Mouse (Mus musculus) cerebellum, adult 11-12 months (tissue): Measurements from ENCODE around the gene Nipal3.

ENCODE experiments used
- DNase-seq: peaks from one replicate; pipeline ENCODE4 v3.0.0; 2022

Gene Nipal3

DNA sequence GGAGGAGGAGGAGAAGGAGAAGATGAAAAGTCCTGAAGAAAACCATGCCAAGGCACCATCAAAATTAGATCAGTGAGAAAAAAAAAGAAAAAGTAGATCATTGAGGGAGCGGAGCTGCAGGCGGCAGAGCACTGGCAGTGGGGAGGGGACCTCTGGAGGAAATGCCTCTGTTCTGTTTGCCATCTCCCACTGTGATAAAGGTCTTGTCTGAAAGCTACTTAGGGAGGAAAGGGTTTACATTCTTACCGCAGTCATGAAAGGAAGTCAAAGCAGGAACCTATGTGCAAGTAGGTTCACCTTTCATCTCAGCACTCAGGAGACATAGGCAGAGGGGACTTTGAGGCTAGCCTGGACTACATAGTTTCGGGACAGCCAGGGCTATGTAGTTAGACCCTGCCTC, 6.7 kb upstream of the Nipal3 start:
- no peak for DNase-seq

DNA sequence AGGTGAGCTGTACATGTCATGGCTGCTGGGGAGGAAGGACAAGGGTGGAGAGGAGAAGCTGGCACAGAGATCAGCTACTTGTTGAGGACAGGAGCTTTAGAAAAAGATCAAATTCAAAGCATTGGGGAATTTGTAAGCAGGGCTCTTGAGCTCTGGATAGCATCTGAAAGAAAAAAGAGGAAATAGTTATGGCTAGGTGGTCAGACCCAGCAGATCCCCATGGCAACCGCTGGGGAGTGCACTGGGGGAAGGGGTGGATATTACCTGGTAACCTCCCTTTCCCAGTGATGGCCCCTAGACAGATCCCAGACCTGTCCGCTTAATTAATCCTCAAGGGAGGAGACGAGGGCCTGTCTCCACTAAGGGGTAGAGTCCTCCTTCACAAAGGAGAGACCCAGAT, 5.0 kb upstream of the Nipal3 start:
- no peak for DNase-seq

DNA sequence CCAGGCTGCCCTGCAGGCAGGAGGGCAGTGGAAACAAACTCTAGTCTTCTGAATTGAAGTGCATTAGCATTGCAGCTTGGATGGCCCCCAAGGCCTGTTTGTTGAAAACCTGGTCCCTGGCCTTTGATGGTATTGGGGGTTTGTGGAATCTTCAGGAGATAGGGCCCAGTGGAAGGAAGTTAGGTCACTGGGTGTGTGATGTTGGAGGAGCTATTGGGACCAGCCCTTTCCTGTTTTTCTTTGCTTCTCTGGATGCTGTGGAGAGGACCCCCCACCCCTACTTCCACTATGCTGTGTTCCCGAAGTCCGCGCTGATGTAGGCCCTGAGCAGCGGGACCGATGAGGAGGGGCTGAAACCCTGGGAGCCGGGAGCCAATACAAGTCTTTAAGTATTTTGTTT, 3.3 kb upstream of the Nipal3 start:
- no peak for DNase-seq

DNA sequence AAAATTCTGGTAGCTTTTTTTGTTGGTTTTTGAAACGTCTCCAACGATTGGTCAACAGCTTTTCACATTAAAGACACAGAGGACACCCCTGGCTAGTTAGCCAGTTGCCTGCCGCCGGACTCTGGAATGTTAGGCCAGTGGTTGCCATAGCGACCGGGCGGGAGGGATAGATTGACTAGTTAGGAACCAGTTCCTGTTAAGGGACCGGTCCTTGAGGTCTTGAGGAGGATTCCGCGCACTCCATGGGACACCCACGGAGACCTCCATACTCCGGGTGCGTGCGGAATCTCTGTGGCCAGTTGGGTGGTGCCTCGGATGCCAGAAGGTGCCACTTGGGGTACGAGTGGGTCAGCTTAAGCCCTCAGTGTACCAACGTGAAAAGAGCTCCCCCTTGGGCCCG, 972 bp upstream of the Nipal3 start:
- DNase-seq: peak; percentile 53

DNA sequence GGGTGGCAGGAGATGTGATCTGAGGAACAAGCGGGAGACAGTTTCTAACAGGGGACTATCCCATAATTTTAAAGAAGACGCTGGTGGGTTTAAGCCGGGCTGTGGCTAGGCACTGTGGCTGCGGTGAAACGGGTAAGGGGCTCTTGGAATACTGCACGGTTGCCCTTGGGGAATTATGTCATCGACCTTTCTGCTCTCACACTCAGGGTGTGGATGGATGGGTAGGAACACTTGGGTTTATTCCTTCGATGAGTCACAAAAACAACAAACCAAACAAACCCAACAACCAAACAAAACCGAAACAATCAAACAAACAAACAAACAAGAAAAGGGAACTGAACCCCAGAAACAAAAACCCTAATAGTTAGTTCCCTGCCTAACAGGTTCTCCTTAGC, 556 bp upstream of the Nipal3 start:
- DNase-seq: no peak

DNA sequence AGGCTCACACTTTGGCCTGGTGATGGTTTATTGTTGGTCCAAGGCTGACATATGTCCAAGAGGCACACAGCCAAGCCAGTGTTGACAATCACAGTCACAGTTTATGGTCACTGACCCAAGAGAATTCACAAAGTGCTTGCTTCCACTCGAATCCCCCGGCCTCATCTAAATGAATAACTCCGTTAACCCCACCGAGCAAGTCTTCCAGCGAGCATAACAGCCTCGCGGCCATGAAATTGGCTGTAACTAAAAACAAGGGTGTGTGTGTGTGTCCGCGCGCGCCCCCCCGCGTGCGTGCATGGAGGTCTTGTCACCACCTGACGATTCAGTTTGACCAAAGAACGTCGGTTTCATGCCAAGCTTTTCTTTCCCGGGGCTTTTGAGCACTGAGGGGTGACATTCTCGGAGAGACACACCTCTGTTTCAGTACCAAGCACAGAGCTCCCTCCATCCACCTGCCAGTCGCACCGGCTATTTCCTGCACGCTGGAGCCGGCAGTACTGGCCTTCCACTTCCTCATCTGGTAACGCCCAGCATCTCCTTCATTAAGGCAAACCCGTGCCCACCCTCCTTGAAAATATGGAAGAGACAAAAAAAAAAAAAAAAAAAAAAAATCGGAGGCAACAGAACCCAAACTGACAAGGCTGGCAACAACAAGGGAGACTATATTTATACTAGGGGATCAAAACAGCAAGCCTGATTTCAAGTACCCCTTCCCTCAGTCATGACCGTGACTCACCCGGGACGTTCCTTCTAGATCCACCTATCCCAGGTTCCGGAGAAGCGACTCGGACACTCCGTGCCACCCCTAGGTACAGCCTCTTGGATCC, 932 bp downstream of the Nipal3 start:
- peak; percentile 74 for DNase-seq

DNA sequence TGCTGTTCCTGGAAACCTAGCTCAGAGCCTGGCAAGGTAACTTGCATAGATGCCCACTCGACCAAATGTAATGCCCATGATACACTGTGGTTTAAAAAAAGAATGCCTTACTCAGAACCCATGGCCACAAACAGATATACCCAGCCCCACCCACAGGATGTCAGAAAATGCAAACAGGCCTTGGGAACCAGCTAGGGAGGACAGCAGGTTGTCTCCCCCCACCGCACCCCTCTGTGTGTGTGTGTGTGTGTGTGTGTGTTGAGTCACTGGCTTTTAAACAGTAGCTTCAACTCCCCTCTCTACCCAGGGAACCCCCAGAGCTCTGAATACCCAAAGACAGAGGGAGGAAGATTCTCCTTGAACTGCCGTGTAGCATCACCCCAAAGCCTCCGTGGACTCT, 1.6 kb downstream of the Nipal3 start:
- DNase-seq: no peak

DNA sequence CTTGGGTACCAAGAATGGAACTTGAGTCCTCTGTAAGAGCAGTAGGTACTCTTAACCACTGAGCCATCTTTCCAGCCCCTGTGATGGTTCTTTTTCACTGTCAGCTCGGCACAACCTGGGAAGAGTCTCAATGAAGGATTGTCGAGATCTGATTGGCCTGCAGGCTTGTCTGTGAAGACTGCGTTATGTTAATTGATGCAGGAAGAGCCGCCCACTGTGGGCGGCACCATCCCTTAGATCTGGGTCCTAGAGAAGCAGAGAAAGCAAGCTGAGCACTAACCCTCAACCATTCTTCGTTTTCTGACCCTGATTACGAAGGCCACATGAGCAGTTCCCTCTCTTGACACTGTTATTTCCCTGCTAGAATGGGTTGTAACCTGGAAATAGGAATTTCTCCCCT, 5.6 kb downstream of the Nipal3 start:
- no peak for DNase-seq

DNA sequence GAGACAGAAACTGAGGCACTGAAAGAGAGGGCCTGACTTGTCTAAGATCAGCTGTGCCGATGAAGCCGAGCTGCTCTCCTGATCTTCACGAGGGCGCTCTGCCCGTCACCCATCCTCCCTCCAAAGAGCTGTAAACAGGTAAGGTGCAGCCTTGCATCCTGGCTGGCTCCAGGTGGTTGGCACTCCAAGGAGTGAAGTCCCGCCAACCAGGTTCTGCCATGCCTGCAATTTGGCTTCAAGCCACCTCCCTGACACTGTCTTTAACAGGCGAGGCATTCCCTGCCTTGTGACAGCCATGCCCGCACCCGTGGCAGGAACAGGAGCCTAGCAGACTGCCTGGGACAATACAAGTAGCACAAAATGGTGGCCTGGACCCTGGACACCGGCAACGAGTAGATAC, 8.5 kb downstream of the Nipal3 start:
- DNase-seq: peak; percentile 86

DNA sequence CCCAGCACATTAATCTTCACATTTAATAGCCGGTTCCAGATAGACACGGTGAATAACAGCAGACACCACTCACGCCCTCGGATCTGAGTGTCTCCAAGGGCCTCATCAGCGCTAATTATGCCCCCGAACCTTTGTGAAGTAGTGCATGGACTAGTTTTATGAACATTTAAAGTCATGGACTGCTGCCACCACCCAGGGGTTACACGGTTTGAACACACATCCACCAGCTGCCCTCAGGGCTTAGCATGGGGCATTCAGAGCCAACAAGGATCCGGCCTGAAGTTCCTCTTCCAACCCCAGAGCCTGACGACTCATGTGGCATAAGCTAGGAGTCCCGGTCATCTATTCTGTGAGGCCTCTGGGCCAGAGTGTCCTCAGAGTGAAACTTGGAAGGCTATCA, 9.8 kb downstream of the Nipal3 start:
- no peak for DNase-seq

DNA sequence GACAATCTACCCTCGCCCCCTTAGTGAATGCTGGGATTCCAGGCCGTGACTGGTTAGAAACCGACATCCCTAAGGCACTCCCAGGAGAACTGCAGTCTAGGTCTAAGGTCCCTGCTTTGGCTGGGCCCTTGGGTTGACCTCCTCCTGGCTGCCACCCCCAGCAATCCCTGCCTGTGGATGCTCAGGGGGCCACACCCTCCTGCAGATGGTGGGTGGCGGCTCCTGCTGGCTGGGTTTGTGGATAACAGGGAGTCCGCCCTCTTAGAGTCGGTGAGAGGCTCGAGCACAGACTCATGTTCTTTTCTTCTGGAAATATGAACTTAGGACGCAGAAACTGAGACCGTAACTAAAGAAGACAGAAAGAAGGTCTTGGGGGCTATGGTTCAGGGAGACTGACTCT, 14.5 kb downstream of the Nipal3 start:
- no peak for DNase-seq

DNA sequence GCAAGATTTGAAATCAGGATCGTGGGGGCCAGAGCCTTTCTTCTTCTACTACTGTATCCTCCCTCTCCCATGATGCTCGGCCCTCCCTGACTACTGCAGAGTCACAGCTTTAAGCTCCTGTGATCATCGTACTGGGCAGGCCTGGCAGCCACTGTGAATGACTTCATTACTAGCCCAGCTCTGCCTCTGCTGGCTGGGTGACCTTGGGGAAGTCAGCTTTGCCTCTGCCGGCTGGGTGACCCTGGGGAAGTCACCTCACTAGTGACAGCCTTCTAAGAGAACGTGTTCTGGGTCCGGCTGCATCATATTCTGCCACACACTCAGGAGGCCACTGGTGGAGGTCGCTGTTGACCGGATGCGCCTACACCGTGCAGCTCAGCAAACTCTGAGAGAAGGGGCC, 17.0 kb downstream of the Nipal3 start:
- DNase-seq: no peak

DNA sequence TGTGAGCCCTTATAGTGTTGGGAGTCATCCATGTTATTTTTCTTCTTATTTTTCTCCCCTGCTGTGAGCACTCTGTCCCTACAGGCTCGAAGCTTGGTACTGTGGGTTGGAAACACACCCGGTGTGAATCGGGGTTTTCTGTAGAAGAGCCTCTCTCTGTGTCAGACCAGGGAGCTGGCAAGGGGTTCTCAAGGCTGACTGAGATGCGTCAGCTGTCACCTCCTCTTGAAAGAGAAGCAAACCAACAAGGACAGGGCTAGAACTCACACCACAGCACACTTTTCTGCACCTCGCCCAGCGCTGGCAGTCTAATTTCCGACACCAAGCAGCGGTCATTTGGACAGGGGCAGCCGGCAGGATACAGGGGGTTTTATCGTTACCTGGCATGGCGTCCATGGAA, 31.4 kb downstream of the Nipal3 start:
- DNase-seq: no peak

DNA sequence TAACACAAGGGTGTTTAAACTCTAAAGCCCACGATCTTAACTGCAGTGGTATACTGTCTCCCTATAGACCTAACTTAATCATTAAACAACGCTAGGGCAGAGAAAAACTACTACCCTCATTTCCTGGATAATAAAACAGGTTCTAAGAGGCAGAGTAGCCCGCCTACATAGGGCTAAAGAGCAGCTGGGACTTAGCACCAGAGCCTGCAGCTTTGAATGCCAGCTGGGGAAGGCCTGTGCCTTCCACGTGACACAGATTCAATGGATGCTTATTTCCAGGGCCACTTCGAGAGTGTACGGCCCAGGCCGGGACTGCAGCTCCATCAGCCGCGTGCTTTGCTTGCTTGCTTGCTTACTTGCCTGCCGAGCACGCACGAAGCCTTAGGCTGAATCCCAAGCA, 41.3 kb downstream of the Nipal3 start:
- no peak for DNase-seq

DNA sequence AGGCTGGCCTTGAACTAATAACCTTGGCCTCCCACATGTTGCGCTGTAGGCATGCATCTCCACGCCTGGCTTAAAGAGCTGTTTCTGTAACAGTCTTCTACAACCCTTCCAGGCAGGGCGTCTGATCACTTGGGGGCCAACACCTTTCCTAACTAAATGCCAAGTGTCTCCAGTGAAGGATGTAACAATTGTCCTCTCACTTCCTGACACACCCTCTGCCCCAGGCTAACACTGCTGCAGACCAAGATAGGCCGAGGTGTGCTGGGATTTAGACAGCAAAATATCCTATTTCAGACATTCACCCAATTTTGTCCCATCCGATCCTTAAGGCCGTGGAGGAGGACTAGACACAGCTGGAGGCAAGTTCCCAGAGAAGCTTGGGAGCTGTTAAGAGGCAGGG, 41.7 kb downstream of the Nipal3 start:
- no peak for DNase-seq

DNA sequence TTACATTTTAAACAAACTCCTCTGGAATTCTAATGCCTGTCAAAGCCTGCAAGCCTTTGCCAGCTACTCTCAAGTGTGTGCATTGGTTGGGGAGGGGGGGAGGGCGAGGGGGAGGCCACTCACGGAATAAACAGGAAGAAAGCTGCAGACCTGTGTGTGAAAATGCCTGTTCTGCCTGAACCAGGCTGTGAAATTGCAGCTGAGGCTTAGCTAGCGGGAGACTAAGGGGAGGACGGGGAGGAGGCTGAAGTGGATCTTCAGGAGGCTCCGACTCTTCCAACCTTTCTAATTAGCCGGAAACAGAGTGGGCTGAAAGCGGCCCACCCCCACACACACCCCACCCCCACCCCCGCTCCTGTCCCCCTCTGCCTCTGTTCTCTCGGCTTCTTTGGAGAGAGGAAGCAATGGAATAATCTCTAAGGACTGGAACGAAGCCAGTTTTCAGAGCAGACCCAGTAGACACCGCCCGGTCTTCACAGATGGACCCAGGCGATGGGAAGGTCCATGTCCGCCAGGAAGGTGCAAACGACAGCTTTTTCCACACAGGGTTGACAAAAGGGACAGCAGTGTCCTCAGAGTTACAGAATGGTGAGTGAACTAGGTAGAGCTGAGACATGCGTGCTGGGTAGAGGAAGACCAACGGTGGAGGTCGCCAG, 43.4 kb downstream of the Nipal3 start:
- DNase-seq: no peak

DNA sequence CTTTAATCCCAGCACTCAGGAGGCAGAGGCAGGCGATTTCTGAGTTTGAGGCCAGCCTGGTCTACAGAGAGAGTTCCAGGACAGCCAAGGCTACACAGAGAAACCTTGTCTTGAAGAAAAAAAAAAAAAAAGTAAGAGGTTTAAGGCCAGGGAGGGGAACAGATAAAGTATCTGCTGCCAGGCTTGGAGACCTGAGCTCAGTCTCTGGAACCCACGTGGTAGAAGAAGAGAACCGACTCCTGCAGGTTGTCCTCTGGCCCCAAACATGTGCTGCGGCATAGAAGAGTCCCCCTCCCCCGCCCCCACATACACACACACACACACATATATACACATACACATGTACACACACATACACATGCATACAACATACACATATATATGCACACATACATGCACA, 52.4 kb downstream of the Nipal3 start:
- no peak for DNase-seq

DNA sequence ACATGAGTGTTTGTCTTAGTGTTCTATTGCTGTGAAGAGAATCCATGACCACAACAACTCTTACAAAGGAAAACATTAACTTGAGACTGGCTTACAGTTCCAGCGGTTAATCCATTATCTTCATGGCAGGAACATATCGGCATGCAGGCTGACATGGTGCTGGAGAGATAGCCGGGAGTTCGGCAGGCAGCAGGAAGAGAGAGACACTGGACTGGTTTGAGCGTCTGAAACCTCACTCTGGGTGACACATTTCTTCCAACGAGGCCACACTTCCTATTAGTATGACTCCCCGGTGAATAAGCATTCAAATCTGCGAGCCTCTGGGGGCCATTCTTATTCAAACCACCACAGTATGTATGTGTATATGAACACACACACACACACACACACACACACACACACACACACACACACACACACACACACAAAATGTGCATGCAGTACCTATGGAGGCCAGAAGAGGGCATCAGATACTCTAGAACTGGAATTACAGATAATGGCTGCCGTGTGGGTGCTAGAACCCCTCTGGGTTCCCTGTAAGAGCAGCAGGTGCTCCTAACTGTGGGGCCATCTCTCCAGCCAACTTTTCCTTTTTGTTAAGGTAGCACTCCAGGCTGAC, 54.8 kb downstream of the Nipal3 start:
- DNase-seq: no peak

DNA sequence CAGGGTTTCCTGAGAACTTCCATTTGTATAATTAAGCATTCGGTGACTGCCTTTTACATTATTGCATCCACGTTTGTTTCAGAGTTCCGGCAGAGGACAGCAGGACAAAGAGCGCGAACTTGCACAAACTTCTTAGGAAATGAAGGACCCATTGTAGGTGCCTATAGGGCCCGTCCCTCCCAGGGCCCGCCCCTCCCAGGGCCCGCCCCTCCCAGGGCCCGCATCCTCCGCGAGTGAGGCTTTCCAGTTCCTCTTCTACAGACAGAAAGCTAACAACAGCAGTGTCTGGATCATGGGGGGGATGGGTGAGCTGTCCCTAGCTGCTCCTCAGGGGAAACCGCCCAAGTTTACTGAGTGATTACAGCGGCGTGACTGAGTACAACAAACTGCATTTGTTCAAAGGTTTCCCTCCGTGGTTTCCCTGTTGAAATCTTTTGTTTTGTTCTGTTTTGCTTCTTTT, 55.6 kb downstream of the Nipal3 start:
- DNase-seq: no peak

DNA sequence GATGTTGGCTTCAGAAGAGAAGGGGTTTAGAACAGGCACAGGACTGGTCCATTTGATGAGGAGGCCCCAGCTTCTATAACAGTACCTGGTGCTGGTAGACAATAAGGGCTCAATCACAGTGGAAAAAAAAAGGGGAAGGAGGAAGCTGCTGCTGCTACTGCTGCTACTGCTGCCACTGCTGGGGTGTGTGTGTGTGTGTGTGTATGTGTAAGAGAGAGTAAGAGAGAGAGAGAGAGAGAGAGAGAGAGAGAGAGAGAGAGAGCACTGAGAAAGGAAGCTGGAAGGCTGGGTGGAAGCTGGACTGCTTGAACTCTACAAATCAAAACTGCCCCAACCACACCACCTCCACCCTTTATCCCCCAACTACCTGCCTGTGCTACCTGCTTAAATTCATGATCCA, 56.9 kb downstream of the Nipal3 start:
- DNase-seq: no peak

DNA sequence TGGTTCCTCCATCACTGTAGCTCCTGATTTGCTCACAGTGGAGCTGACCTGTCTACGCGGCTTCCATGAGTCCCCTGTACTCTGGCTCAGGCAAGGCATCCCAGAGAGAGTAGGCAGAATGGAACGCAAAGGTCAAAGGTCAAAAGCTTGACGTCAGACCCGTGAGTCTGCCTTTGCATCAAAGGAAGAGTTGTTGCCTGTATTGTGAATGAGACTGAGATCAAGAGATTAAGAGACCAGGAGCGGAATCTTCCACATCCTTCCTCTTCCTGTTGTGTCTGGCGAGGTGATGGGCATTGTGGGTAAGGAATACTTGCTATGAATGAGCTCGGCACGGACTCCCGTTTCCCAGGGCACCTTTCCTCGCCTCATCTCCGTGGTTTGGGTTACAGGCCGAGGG, 58.5 kb downstream of the Nipal3 start:
- DNase-seq: no peak

DNA sequence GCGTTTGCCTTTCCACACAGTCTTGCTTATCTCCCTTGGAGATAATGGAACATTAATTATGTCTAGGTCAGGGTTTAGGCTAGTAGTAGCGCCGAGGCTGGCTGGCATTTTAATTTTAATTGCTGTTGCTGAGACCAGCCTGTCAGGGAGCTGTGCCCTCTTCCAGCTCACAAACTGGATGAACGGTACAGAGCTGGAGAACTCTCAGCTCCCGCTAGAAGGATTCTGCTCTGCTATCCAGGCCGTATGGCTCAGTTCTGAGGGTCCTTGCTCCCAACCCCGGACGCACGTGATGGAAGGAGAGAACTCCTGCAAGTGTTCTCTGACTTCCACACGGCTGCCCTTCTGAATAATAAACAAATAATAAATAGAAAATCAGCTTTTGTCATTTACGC, 60.4 kb downstream of the Nipal3 start:
- DNase-seq: no peak

DNA sequence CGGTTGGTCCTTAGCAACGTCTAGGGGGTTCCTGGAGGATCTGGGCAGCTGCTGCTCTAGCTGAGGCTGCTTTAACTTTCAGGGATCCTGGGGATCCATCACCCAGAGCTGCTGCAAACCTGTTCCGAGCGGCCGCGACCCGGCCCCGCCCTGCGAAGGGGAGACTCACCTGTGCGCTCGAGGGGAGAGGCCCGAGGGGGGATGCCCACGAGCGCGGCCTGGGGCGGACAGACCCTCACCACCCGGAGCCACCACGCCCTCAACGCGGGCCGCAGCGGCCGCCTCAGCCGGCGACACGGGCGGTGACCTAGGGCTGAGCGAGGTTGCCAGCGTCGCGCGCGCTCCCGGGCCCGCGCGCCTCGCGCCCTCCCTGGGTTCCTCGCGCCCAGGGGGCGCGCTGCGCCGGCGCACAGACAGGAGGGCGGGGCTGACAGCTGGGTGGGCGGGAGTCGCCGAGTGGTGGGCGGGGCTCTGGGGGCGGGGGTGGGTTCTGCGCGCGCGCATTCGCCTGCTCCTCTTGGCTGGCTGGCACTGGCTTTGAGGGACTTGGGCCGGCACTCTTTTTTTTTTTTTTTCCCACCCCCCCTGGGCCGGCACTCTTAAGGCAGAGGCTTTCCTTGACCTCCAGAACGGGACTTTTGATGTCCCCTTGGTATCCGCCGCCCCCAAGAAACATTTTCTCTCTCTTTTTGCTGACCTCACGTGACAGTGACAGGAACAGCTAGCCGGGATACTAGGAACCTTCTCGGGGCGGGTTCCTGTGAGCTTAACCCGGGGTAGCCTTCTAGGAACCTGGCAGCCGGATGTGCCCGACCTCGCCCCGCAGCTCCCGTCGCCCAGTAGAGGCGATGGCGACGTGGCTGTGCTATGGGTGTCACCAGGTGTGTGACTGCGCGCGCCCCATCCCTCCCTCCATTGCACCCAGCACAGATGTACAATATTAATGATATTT, 61.1 kb downstream of the Nipal3 start, which contains the start of gene Rcan3:
Gene Rcan3 (minus strand): TSS at position 411 of the 952 bp plus-strand sequence.
- peak; percentile 78 for DNase-seq
